Mouse (Mus musculus): ENCODE data around the gene Rsbn1l. TPM values are rescaled to one million over a fixed set of nuclear protein-coding genes. Genes with fewer than 3 reads are reported as not detected.

Gene Rsbn1l
- polyA plus RNA-seq, 1 experiment from 2014 or later, result 5.5 TPM

DNA sequence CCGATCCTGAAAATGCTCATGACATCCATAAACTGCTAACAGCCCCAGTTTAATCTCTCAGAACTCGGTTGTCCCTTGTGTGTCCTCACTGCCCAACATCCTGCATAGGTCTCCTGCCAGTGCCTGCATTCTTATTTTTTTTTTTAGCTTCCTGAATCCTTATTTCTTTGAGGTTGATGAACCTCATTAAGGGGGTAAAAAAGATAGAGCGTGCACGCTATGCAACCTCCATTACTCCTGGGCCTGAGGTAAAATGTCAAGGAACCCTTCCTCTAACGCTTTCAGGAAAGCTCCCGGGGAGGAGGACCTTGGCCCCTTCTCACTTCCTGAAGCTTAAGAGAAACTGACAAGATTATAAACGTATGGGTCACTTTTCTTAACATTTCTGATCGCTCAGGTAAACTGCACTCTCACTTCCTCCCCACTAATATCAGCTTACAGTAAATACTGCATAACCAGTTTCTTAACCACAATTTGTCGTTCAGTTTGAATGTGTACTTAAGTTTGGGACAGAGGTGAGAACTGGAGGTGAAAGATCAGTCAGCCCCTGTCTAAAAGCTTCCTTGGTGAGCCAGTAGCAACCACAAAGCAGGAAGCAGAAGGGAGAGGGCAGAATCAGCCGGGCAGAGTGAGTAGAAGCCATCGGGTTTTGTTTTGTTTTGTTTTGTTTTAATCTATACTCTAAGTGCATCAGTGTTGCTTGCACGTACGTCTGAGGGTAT lies 923 bp downstream of the Rsbn1l start:
- Histone ChIP-seq H3K9ac (ENCODE audit: low read depth, low read length) (no peak overlapping the region), H3K9me3 (ENCODE audit: control insufficient read depth, low read length) (peaks cover 11% of the 10 kb centered on the region), H3K4me2 (ENCODE audit: low read depth, low read length) (no peak overlapping the region), H3K27me3 (replicated peaks; ENCODE audit: control insufficient read depth, insufficient read depth, low read length) (no peaks in the 10 kb centered on the region), H3K36me3 (ENCODE audit: control insufficient read depth, insufficient read depth, low read length) (peaks cover 6% of the 10 kb centered on the region; the same call in 1 of the 2 replicates), H3K4me3 (ENCODE audit: low read depth, low read length) (no peak overlapping the region), H3K27ac (replicated peaks; ENCODE audit: low read depth, low read length) (no peak overlapping the region), H3K4me1 (ENCODE audit: control insufficient read depth, insufficient read depth, low read length) (no peaks in the 10 kb centered on the region)
- ATAC-seq (ENCODE audit: low read depth) (no peak), DNase-seq (ENCODE audit: low spot score) (no peak)
- 62% methylated on average over 13 of the region's 13 CpGs for WGBS

DNA sequence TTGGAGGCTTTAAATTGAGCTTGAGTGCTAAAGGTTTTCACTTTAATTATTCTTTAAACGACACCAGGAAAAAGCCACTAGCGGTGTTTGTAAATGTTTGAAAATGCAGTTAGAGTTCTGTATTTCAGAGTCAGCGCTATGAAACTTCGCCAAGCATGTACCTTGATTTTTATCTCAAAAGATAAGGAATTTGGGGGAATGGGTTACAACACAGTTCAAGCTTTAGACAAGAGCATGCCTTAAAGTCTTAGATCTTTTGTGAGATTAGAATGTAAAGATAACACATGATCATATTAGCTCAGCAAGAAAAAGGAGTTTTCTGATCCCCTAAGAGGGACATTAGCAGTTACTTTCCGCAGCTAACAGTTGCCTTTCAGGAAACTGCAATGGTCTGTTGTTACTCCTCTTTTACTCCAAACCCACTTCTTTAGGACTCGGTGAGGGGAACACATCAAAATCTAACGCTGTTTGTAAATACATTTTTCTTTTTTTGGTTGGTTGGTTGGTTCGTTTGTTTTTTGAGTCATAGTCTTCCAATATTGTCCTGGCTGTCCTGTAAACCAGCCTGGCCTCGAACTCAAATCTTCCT lies 3.8 kb downstream of the Rsbn1l start:
- Histone ChIP-seq H3K9me3 (ENCODE audit: control insufficient read depth, low read length) (peaks cover 5% of the 10 kb centered on the region), H3K4me2 (ENCODE audit: low read depth, low read length) (peak overlapping the region; percentile 56), H3K27ac (replicated peaks; ENCODE audit: low read depth, low read length) (peak overlapping the region; percentile 99), H3K36me3 (ENCODE audit: control insufficient read depth, insufficient read depth, low read length) (peaks cover 6% of the 10 kb centered on the region; the same call in 1 of the 2 replicates), H3K4me1 (ENCODE audit: control insufficient read depth, insufficient read depth, low read length) (peaks cover 11% of the 10 kb centered on the region), H3K4me3 (ENCODE audit: low read depth, low read length) (peak overlapping the region; percentile 96), H3K27me3 (replicated peaks; ENCODE audit: control insufficient read depth, insufficient read depth, low read length) (no peaks in the 10 kb centered on the region), H3K9ac (ENCODE audit: low read depth, low read length) (peak overlapping the region; percentile 93)
- DNase-seq (ENCODE audit: low spot score) (no peak), ATAC-seq (ENCODE audit: low read depth) (no peak)
- WGBS, result 23% methylated on average over 9 of the region's 9 CpGs

DNA sequence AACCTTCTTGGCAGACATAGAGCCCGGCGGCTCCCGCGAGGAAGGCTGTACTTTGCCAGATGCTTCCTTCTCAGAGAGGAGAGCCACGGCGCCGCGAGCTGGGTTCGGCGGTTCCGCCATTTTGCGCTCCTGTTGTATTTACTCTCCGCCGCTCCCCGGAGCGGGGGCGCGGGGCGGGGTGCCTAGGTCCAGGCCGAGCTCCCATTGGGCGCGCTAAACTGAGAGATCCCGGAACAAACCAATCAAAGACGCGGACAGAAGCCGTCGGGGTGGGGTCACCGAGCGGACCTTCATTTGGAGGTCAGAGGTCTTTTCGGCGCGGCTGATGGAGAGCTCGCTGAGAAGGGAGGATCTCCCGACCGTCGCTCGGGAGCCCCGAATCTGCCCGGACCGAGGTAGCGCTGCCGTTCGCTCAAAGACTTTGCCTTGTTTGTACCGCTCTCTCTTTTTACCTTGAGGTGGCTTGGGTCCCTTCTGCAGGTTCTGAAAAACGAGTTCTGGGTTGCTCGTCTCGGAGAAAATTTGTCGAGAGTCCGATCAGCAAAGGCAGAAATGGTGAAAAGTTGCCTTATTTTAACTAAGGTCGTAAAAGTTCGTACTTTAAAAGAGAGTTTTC lies 4.4 kb downstream of the Rsbn1l start:
- peaks cover 3% of the 10 kb centered on the region; the same call in 1 of the 2 replicates for H3K36me3 ChIP-seq (ENCODE audit: control insufficient read depth, insufficient read depth, low read length)
- H3K9me3 ChIP-seq (ENCODE audit: control insufficient read depth, low read length), result peaks cover under 1% of the 10 kb centered on the region
- H3K4me2 ChIP-seq (ENCODE audit: low read depth, low read length), result peak overlapping the region; percentile 82
- peak overlapping the region; percentile 96 for H3K4me3 ChIP-seq (ENCODE audit: low read depth, low read length)
- H3K9ac ChIP-seq (ENCODE audit: low read depth, low read length), result peak overlapping the region; percentile 93
- ATAC-seq (ENCODE audit: low read depth) (peak; percentile 99), DNase-seq (ENCODE audit: low spot score) (peak; percentile 99)
- H3K27ac ChIP-seq (replicated peaks; ENCODE audit: low read depth, low read length), result peak overlapping the region; percentile 99
- peaks cover 11% of the 10 kb centered on the region for H3K4me1 ChIP-seq (ENCODE audit: control insufficient read depth, insufficient read depth, low read length)
- 1% methylated on average over 44 of the region's 51 CpGs for WGBS
- no peaks in the 10 kb centered on the region for H3K27me3 ChIP-seq (replicated peaks; ENCODE audit: control insufficient read depth, insufficient read depth, low read length)

DNA sequence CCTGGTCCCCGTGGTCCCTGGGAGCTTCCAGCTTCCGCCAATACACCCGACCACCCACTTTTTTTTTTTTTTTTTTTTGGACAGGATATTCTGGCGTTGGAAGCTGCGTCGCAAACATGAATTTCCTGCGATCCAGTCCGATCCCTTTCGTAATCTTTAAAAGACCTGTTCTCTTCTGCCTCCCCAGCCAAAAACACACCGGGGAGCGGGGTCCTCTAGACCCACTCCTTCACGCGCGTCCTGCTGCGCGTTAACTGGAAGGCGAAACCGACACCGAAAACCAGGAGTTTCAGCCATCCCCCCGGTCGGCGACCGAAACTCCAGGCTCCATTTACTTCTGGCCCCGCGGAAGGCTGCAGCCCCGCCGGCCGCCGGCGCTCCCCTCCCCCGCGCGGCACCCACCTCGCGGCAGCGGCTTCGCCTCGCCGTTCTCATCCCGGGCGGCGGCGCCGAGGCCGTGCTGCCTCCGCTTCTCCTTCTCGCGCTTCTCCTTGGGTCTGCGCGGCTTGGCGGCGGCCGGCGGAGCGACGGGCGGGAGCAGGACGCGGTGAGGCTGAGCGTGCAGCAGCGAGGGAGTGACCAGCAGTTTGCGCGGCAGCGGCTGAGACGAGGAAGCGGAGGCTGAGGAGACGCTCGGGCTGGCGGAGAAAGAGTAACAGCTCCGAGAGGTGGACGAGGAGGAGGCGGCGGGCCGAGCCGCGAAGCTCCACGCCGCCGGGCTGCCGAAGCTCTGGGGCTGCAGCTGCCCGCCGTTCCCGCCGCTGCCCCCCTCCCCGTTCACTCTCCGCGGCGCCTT lies 5.1 kb downstream of the Rsbn1l start:
- Histone ChIP-seq H3K9ac (ENCODE audit: low read depth, low read length) (peak overlapping the region; percentile 93), H3K4me3 (ENCODE audit: low read depth, low read length) (peak overlapping the region; percentile 96), H3K4me1 (ENCODE audit: control insufficient read depth, insufficient read depth, low read length) (peaks cover 11% of the 10 kb centered on the region), H3K4me2 (ENCODE audit: low read depth, low read length) (peak overlapping the region; percentile 82), H3K27me3 (replicated peaks; ENCODE audit: control insufficient read depth, insufficient read depth, low read length) (no peaks in the 10 kb centered on the region), H3K27ac (replicated peaks; ENCODE audit: low read depth, low read length) (peak overlapping the region; percentile 99), H3K9me3 (ENCODE audit: control insufficient read depth, low read length) (no peaks in the 10 kb centered on the region), H3K36me3 (ENCODE audit: control insufficient read depth, insufficient read depth, low read length) (no peaks in the 10 kb centered on the region)
- DNase-seq (ENCODE audit: low spot score) (peak; percentile 63), ATAC-seq (ENCODE audit: low read depth) (peak; percentile 71)
- WGBS, result under 1% methylated on average over 58 of the region's 88 CpGs

DNA sequence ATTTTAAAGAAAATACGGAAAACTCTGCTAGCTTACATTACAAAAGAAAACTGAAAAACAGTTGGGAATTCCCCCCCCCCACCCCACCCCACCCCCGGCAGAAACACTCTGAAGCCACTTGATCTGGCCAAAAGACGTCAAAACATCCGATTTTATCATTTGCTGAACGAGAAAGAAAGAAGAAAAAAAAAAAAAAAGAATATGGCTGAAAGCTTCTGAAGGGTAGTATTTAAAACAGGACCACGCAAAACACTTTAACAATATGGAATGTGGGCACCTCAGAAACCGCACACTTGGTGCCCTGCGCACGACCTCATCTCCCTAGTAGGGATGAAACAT lies 5.7 kb downstream of the Rsbn1l start:
- H3K27me3 ChIP-seq (replicated peaks; ENCODE audit: control insufficient read depth, insufficient read depth, low read length), result no peaks in the 10 kb centered on the region
- peaks cover 11% of the 10 kb centered on the region for H3K4me1 ChIP-seq (ENCODE audit: control insufficient read depth, insufficient read depth, low read length)
- H3K36me3 ChIP-seq (ENCODE audit: control insufficient read depth, insufficient read depth, low read length), result no peaks in the 10 kb centered on the region
- WGBS, result 1% methylated on average over 9 of the region's 9 CpGs
- H3K9ac ChIP-seq (ENCODE audit: low read depth, low read length), result peak overlapping the region; percentile 93
- DNase-seq (ENCODE audit: low spot score) (no peak), ATAC-seq (ENCODE audit: low read depth) (no peak)
- peak overlapping the region; percentile 99 for H3K27ac ChIP-seq (replicated peaks; ENCODE audit: low read depth, low read length)
- peak overlapping the region; percentile 82 for H3K4me2 ChIP-seq (ENCODE audit: low read depth, low read length)
- H3K9me3 ChIP-seq (ENCODE audit: control insufficient read depth, low read length), result no peaks in the 10 kb centered on the region
- peak overlapping the region; percentile 96 for H3K4me3 ChIP-seq (ENCODE audit: low read depth, low read length)

DNA sequence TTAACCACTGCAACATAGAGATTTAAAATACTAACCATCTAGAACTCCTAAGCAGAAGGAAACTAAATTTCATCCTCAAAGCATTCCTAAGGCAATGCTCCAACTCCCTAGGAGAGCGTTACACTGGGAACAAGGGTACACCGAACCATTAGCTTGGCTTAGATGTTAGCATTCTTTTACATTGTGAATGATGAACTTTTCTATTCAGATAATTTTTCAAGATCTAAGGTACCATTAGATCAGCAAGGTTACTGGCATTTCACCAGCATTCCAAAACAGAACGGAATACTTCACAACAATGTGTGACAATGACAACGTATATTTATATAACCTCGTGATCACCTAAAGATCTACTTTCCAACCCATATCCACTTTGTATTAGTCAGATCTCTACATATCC lies 6.1 kb downstream of the Rsbn1l start:
- Histone ChIP-seq H3K9ac (ENCODE audit: low read depth, low read length) (peak overlapping the region; percentile 93), H3K27me3 (replicated peaks; ENCODE audit: control insufficient read depth, insufficient read depth, low read length) (no peaks in the 10 kb centered on the region)
- no peak for DNase-seq (ENCODE audit: low spot score)

DNA sequence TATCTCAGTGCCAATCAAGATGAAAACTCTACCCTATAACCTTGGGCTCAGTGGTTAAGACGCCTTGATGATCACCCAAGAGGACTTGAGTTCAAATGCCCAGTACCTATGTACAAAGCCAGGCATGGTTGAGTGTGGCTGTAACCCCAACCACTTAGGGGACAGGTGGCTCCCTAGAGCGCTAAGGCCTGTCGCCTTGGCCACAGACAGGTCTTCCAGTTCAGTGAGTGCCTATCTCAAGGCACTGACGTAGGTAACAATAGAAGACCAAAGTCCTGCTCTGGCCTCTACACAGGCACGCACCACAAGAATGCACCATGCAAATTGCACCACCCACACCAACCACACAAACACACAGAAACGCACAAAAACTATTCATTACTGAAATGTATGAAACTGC lies 9.3 kb downstream of the Rsbn1l start:
- 91% methylated on average over 6 of the region's 6 CpGs for WGBS

More for the DNA sequence above, 6.1 kb downstream of the Rsbn1l start:
- H3K4me2 ChIP-seq (ENCODE audit: low read depth, low read length), result peak overlapping the region; percentile 82
- peaks cover 11% of the 10 kb centered on the region for H3K4me1 ChIP-seq (ENCODE audit: control insufficient read depth, insufficient read depth, low read length)
- H3K36me3 ChIP-seq (ENCODE audit: control insufficient read depth, insufficient read depth, low read length), result no peaks in the 10 kb centered on the region
- no peaks in the 10 kb centered on the region for H3K9me3 ChIP-seq (ENCODE audit: control insufficient read depth, low read length)
- H3K4me3 ChIP-seq (ENCODE audit: low read depth, low read length), result peak overlapping the region; percentile 96
- H3K27ac ChIP-seq (replicated peaks; ENCODE audit: low read depth, low read length), result no peak overlapping the region; the same call in 1 of the 2 replicates
- 13% methylated on average over 5 of the region's 5 CpGs for WGBS
- no peak for ATAC-seq (ENCODE audit: low read depth)

DNA sequence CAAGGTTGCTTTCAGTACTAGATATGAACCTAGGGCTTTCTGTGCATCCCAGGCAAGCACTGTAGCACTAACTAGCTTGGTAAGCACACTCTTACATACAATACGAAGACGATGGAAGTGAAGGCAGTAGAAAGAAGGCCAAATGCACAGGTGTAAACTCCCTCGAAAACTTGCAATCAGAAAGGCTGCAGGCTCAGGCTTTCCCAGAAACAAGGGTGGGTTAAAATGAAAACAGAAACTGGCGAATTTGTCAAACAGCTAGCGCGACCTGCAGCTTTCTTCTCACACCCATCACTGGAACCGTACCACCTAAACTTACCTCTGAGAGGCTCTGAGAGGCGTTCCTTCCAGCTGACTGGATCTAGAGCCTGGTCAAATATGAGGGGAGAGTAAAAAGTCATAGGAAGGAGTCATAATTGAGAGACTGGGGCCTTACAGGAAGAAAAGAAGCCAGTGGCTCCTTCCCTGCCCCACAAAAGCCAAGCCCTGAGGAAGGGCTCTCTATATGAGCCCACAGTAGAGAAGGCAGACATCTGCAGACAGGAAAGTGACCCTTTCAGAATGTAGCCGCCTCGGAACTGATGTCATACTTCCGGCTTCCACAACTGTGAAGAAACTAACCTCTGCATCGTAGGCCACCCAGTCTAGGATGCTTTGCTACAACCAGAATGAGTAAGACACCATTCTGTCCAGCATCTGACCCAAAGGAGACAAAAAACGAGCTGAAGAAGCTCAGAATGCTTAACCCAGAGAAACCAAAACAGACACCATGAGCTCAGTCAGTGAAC lies 11.0 kb downstream of the Rsbn1l start:
- ATAC-seq (ENCODE audit: low read depth) (no peak), DNase-seq (ENCODE audit: low spot score) (no peak)
- no peaks in the 10 kb centered on the region for H3K9me3 ChIP-seq (ENCODE audit: control insufficient read depth, low read length)
- 73% methylated on average over 13 of the region's 13 CpGs for WGBS
- no peak overlapping the region for H3K4me2 ChIP-seq (ENCODE audit: low read depth, low read length)
- H3K27me3 ChIP-seq (replicated peaks; ENCODE audit: control insufficient read depth, insufficient read depth, low read length), result no peaks in the 10 kb centered on the region
- H3K4me1 ChIP-seq (ENCODE audit: control insufficient read depth, insufficient read depth, low read length), result peaks cover 10% of the 10 kb centered on the region
- H3K27ac ChIP-seq (replicated peaks; ENCODE audit: low read depth, low read length), result no peak overlapping the region
- no peaks in the 10 kb centered on the region for H3K36me3 ChIP-seq (ENCODE audit: control insufficient read depth, insufficient read depth, low read length)
- no peak overlapping the region for H3K4me3 ChIP-seq (ENCODE audit: low read depth, low read length)
- no peak overlapping the region for H3K9ac ChIP-seq (ENCODE audit: low read depth, low read length)

More for the DNA sequence above, 9.3 kb downstream of the Rsbn1l start:
- no peaks in the 10 kb centered on the region for H3K27me3 ChIP-seq (replicated peaks; ENCODE audit: control insufficient read depth, insufficient read depth, low read length)
- ATAC-seq (ENCODE audit: low read depth) (no peak), DNase-seq (ENCODE audit: low spot score) (no peak)
- no peak overlapping the region for H3K9ac ChIP-seq (ENCODE audit: low read depth, low read length)
- H3K27ac ChIP-seq (replicated peaks; ENCODE audit: low read depth, low read length), result no peak overlapping the region
- no peak overlapping the region for H3K4me3 ChIP-seq (ENCODE audit: low read depth, low read length)
- no peaks in the 10 kb centered on the region for H3K9me3 ChIP-seq (ENCODE audit: control insufficient read depth, low read length)
- H3K4me2 ChIP-seq (ENCODE audit: low read depth, low read length), result no peak overlapping the region
- peaks cover 11% of the 10 kb centered on the region for H3K4me1 ChIP-seq (ENCODE audit: control insufficient read depth, insufficient read depth, low read length)
- no peaks in the 10 kb centered on the region for H3K36me3 ChIP-seq (ENCODE audit: control insufficient read depth, insufficient read depth, low read length)
